Mouse (Mus musculus): ENCODE data around the gene Olfr862. TPM values are rescaled to one million over a fixed set of nuclear protein-coding genes. Genes with fewer than 3 reads are reported as not detected.

Olfr862 gene
- total RNA-seq (2021) = not detected
- long read RNA-seq, experiment 1 = 0 reads
- long read RNA-seq, experiment 2 = 0 reads

DNA sequence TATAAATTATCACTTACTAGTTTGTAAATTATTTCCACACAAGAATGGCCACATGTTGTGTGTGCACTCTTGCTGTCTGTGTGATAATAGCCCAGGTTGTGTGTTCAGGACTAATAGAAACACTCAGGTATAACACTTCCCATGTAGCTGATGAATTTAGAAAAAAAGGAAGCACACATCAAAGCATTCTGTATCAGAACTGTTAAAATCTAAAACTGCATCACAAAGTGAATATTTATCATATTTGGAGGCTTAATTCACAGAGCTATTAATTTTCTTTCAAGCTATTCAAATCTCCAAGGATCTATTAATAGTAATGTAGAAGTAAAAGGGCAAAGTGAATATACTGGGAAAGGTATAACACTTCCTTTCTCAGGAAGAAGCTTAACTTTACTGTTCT is at the start of gene Olfr862:
Gene Olfr862 (minus strand): TSS at position 101 of the 400 bp plus-strand sequence.
- Histone ChIP-seq H3K4me3 (no peak within 1 kb of the TSS), H3K27ac (no peak within 1 kb of the TSS)
- TF ChIP-seq CTCF (conservative IDR thresholded peaks at IDR 0.05) = no peak
- no peak for DNase-seq (ENCODE audit: low spot score in 2 of 2)

DNA sequence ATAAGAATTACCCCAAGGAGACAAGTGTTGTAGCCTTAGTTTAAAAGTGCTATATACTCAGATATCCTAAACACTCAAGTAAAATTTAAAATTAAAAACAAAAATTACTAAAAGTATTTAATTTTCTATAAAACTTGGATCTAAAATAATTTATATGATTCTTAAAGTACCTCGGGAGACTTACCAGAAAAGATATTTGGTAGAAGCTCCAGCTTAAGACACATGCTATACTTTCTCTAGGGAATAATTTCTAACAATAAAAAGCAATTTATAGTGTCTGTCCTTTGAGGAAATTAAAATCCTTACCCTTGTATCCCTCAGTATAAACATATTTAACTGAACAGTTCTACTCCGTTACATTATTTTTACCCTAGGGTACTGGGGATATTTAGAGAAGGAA is 28.8 kb upstream of the Olfr862 start, which contains the start of gene Olfr77:
Gene Olfr77 (plus strand): TSS at position 301 of the 400 bp plus-strand sequence.
- Histone ChIP-seq H3K27ac (no peak within 1 kb of the TSS), H3K4me3 (no peak within 1 kb of the TSS)
- TF ChIP-seq CTCF (conservative IDR thresholded peaks at IDR 0.05) = no peak
- no peak for DNase-seq (ENCODE audit: low spot score in 2 of 2)

DNA sequence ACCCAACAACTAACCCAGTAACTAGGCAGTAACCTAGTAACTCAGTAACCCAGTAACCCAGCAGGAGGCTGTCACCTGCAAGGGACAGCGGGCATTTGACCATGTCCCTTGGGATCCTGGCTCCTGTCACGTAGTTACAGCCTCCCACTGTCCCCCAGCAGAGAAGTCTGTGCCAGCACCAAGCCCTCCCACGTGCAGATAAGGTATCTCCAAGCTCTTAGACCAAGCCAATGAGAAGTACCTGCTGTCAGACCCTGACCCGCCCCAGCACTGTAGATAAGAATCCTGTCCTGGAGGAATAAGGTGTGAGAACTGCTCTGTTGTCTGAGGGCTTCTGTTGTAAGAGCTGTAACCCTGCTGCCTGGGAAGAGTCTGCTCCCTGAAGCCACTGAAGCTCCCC is 23.4 kb upstream of the Olfr862 start:
- Histone ChIP-seq H3K27ac (no peak overlapping the region), H3K4me3 (no peak overlapping the region)
- no peak for DNase-seq (ENCODE audit: low spot score in 2 of 2)
- no peak for TF ChIP-seq CTCF (conservative IDR thresholded peaks at IDR 0.05)

DNA sequence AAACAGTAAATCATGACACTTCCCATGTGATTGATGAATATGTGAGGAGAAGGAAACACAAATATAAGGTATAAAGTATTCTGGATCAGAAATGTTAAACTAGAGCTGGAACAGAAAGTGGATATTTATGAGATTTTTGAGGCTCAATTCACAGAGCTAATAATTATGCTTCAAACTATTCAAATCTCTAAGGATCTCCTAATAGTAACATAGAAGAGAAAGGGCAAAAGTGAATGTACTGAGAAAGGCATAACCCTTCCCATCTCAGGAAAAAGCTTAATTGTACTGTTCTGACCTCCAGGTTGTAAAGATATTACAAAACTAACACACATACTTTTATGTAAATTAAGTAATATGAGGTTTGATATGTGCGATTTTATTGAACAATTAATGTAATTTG is 38.2 kb downstream of the Olfr862 start, which contains the start of gene Olfr860:
Gene Olfr860 (minus strand): TSS at position 101 of the 400 bp plus-strand sequence.
- no peak for TF ChIP-seq CTCF (conservative IDR thresholded peaks at IDR 0.05)
- H3K27ac ChIP-seq = no peak within 1 kb of the TSS
- DNase-seq (ENCODE audit: low spot score in 2 of 2) = no peak

More for the DNA sequence above, 38.2 kb downstream of the Olfr862 start, which contains the start of gene Olfr860:
- H3K4me3 ChIP-seq = no peak within 1 kb of the TSS

Other genes with a start within 250 kb of the Olfr862 start
- gene Olfr857, start 178.6 kb downstream of the Olfr862 start, total RNA-seq (2021) = not detected
- gene Olfr58, start 107.7 kb downstream of the Olfr862 start, total RNA-seq (2021) = not detected
- gene Olfr859, start 83.1 kb downstream of the Olfr862 start, total RNA-seq (2021) = not detected
- gene Olfr860, start 38.3 kb downstream of the Olfr862 start, total RNA-seq (2021) = not detected
- gene Olfr77, start 28.9 kb upstream of the Olfr862 start, total RNA-seq (2021) = not detected
- not detected for gene Olfr866, start 140.0 kb upstream of the Olfr862 start, total RNA-seq (2021)
- not detected for gene Olfr867, start 169.6 kb upstream of the Olfr862 start, total RNA-seq (2021)
- not detected for gene Olfr868, start 210.6 kb upstream of the Olfr862 start, total RNA-seq (2021)
- gene Olfr869, start 241.0 kb upstream of the Olfr862 start, total RNA-seq (2021) = not detected

Measured in layer of hippocampus, adult 2 months (tissue).